Mouse (Mus musculus): ENCODE measurements at regions not wholly inside any gene's neighbourhood (a gene's known extent, or its start where the extent isn't known, plus 50 kb on each side); places are given as distances from the start of the nearest gene placed in this dataset.

- H3K36me3 ChIP-seq (ENCODE audit: insufficient read depth) = no peaks in the 10 kb centered on the region
- no peaks in the 10 kb centered on the region for H3K27me3 ChIP-seq (ENCODE audit: insufficient read depth, low read length)
- H3K27ac ChIP-seq (ENCODE audit: low read depth, low read length) = no peak overlapping the region
- H3K9ac ChIP-seq = no peak overlapping the region
- H3K4me2 ChIP-seq (ENCODE audit: low read depth) = no peak overlapping the region
- no peaks in the 10 kb centered on the region for H3K4me1 ChIP-seq (ENCODE audit: insufficient read depth)
- DNase-seq (no peak), ATAC-seq (no peak)
- H3K4me3 ChIP-seq (ENCODE audit: low read depth, low read length) = no peak overlapping the region
- 78% methylated on average over 4 of the region's 4 CpGs for WGBS
- no peaks in the 10 kb centered on the region for H3K9me3 ChIP-seq (ENCODE audit: low read length)
- TF ChIP-seq CTCF (IDR thresholded peaks at IDR 0.05; ENCODE audit: low read depth) = no peak
These were observed 155.9 kb upstream of the Dio3 start for GRCm38 (mm10) chr12:110122976-110123375.

GRCm38 (mm10) chr12:110126525-110126924, 152.3 kb upstream of the Dio3 start:
- no peak overlapping the region for H3K9ac ChIP-seq
- ATAC-seq = peak; percentile 42; the same call in 1 of the 2 replicates
- H3K36me3 ChIP-seq (ENCODE audit: insufficient read depth) = no peaks in the 10 kb centered on the region
- H3K27me3 ChIP-seq (ENCODE audit: insufficient read depth, low read length) = no peaks in the 10 kb centered on the region
- DNase-seq = no peak
- TF ChIP-seq CTCF (IDR thresholded peaks at IDR 0.05; ENCODE audit: low read depth) = no peak
- H3K4me2 ChIP-seq (ENCODE audit: low read depth) = no peak overlapping the region
- no peaks in the 10 kb centered on the region for H3K4me1 ChIP-seq (ENCODE audit: insufficient read depth)
- H3K4me3 ChIP-seq (ENCODE audit: low read depth, low read length) = no peak overlapping the region
- no peak overlapping the region for H3K27ac ChIP-seq (ENCODE audit: low read depth, low read length)
- WGBS = 27% methylated on average over 7 of the region's 7 CpGs
- H3K9me3 ChIP-seq (ENCODE audit: low read length) = no peaks in the 10 kb centered on the region

GRCm38 (mm10) chr12:110145379-110145778, 133.5 kb upstream of the Dio3 start:
- TF ChIP-seq CTCF (IDR thresholded peaks at IDR 0.05; ENCODE audit: low read depth) = no peak
- ATAC-seq (no peak), DNase-seq (no peak)
- no peaks in the 10 kb centered on the region for H3K4me1 ChIP-seq (ENCODE audit: insufficient read depth)
- 62% methylated on average over 5 of the region's 5 CpGs for WGBS
- H3K9me3 ChIP-seq (ENCODE audit: low read length) = peaks cover 5% of the 10 kb centered on the region; the same call in 1 of the 2 replicates
- no peak overlapping the region for H3K4me2 ChIP-seq (ENCODE audit: low read depth)
- no peak overlapping the region for H3K4me3 ChIP-seq (ENCODE audit: low read depth, low read length)
- no peaks in the 10 kb centered on the region for H3K27me3 ChIP-seq (ENCODE audit: insufficient read depth, low read length)
- no peak overlapping the region for H3K27ac ChIP-seq (ENCODE audit: low read depth, low read length)
- no peak overlapping the region for H3K9ac ChIP-seq
- no peaks in the 10 kb centered on the region for H3K36me3 ChIP-seq (ENCODE audit: insufficient read depth)

- no peak for DNase-seq
These were observed 124.5 kb upstream of the Dio3 start for GRCm38 (mm10) chr12:110154225-110154962.

GRCm38 (mm10) chr12:110154963-110155325, 123.9 kb upstream of the Dio3 start:
- Histone ChIP-seq H3K27me3 (ENCODE audit: insufficient read depth, low read length) (no peaks in the 10 kb centered on the region), H3K27ac (ENCODE audit: low read depth, low read length) (no peak overlapping the region), H3K36me3 (ENCODE audit: insufficient read depth) (no peaks in the 10 kb centered on the region), H3K9ac (no peak overlapping the region), H3K4me3 (ENCODE audit: low read depth, low read length) (no peak overlapping the region), H3K4me2 (ENCODE audit: low read depth) (no peak overlapping the region), H3K4me1 (ENCODE audit: insufficient read depth) (no peaks in the 10 kb centered on the region), H3K9me3 (ENCODE audit: low read length) (no peaks in the 10 kb centered on the region)
- no peak for TF ChIP-seq CTCF (IDR thresholded peaks at IDR 0.05; ENCODE audit: low read depth)
- ATAC-seq (no peak), DNase-seq (no peak)
- 78% methylated on average over 4 of the region's 4 CpGs for WGBS

More at GRCm38 (mm10) chr12:110154225-110154962, 124.5 kb upstream of the Dio3 start:
- 87% methylated on average over 8 of the region's 8 CpGs for WGBS
- Histone ChIP-seq H3K4me1 (ENCODE audit: insufficient read depth) (no peaks in the 10 kb centered on the region), H3K27ac (ENCODE audit: low read depth, low read length) (no peak overlapping the region), H3K36me3 (ENCODE audit: insufficient read depth) (no peaks in the 10 kb centered on the region), H3K9ac (no peak overlapping the region), H3K9me3 (ENCODE audit: low read length) (peaks cover 5% of the 10 kb centered on the region; the same call in 1 of the 2 replicates), H3K4me3 (ENCODE audit: low read depth, low read length) (no peak overlapping the region), H3K4me2 (ENCODE audit: low read depth) (no peak overlapping the region), H3K27me3 (ENCODE audit: insufficient read depth, low read length) (no peaks in the 10 kb centered on the region)
- TF ChIP-seq CTCF (IDR thresholded peaks at IDR 0.05; ENCODE audit: low read depth) = no peak
- ATAC-seq = no peak

- Histone ChIP-seq H3K4me3 (ENCODE audit: low read depth, low read length) (no peak overlapping the region), H3K9me3 (ENCODE audit: low read length) (no peaks in the 10 kb centered on the region), H3K9ac (no peak overlapping the region), H3K4me1 (ENCODE audit: insufficient read depth) (no peaks in the 10 kb centered on the region), H3K36me3 (ENCODE audit: insufficient read depth) (no peaks in the 10 kb centered on the region), H3K4me2 (ENCODE audit: low read depth) (no peak overlapping the region), H3K27me3 (ENCODE audit: insufficient read depth, low read length) (no peaks in the 10 kb centered on the region), H3K27ac (ENCODE audit: low read depth, low read length) (no peak overlapping the region)
- 46% methylated on average over 8 of the region's 8 CpGs for WGBS
- DNase-seq = no peak
- no peak for TF ChIP-seq CTCF (IDR thresholded peaks at IDR 0.05; ENCODE audit: low read depth)
- no peak for ATAC-seq
These were observed 122.4 kb upstream of the Dio3 start for GRCm38 (mm10) chr12:110156441-110156840.

GRCm38 (mm10) chr12:110157998-110158747, 120.7 kb upstream of the Dio3 start:
- Histone ChIP-seq H3K9me3 (ENCODE audit: low read length) (no peaks in the 10 kb centered on the region), H3K27ac (ENCODE audit: low read depth, low read length) (no peak overlapping the region), H3K27me3 (ENCODE audit: insufficient read depth, low read length) (no peaks in the 10 kb centered on the region), H3K4me2 (ENCODE audit: low read depth) (no peak overlapping the region), H3K36me3 (ENCODE audit: insufficient read depth) (no peaks in the 10 kb centered on the region), H3K4me3 (ENCODE audit: low read depth, low read length) (no peak overlapping the region), H3K9ac (no peak overlapping the region), H3K4me1 (ENCODE audit: insufficient read depth) (no peaks in the 10 kb centered on the region)
- DNase-seq (no peak), ATAC-seq (no peak)
- TF ChIP-seq CTCF (IDR thresholded peaks at IDR 0.05; ENCODE audit: low read depth) = no peak
- 85% methylated on average over 16 of the region's 16 CpGs for WGBS
